Mouse (Mus musculus) 3T3-L1 (cell line): ENCODE results near the gene Tekt3.

Experiments used
- DNase-seq: peaks from one replicate; pipeline ENCODE4 v3.0.0-alpha.2; 2015; ENCODE audit warnings: low read depth, low spot score

The Tekt3 gene

DNA sequence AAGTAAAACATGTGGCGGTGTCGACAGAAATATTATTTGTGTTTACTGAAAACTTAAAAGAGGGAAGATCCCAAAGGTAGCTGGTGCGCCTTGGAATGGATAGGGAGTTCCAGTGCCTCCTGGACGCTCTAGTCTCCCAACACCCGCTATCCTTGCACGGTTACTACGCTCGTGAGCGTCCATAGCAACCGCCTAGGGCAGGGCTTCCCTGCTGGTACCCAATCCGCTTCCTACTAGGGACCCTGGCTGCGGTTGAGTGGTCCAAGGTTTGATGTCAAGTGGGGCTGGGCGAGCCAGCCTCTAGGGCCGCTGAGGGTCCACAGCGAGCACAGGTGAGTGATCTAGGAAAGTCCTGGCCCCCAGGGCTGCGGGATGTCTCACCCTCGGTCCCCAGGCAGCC is at the start of gene Tekt3:
Gene Tekt3, plus strand, starts transcription at position 209 of the 400 bp plus-strand sequence.
- no peak for DNase-seq

DNA sequence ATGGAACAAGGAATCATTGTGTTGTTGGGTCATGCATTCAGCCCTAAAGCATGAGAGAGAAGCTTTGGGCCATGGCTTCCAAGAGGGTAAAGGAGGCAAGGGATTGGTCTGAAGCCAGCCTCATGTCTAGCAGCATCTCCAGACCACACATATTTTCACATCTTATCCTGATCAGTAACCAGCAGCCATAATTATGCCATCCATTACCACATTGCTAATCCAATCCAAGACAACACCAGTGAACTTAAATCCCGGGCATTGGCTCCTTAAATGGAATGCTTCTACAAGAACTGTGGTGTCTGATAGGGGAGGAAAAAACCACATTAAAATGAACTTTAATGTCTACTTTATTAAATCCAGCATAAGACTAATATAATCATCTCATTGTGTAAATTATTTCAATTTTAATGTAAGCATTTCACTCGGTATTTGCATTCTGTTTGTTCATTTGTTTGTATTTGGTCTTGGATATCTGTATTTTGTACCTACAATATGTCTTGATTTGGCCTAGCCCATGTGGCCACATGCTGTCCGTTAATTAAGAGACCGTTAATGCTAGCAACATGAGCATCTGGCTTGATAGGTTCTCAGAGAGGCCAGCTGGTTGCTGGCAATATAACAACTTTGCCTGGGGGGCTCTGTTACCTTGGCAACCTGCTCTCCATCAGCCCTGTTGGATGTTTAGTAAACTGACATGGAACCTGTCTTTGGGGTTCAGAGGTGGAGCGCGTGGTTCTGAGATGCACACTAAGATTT is 43.9 kb upstream of the Tekt3 start:
- DNase-seq: no peak

DNA sequence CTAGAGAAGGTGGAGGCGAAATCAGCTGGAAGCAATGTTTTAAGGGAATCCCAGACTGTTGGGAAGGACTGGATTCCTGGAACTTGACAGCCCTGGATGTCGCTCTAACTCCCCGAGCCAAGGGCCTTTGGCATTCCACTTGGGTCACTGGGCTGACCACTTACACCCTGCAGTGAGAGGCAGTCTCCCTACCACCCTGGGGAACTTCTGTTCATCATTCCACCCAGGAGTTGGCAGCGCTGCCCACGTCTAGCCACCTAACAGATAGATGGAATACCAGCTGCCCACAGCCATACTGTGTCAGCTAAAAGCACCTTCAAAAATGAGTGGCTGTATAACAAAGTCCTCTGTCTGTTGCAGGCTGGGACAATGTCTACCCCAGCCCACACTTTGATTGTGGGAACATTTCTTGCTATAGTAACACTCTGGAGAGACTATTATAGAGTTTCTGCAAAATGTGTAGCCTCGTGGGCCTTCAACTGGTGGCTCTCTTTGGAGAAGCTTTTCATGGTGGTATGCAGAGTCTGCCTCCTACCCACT is 43.3 kb upstream of the Tekt3 start:
- DNase-seq: peak; percentile 23

DNA sequence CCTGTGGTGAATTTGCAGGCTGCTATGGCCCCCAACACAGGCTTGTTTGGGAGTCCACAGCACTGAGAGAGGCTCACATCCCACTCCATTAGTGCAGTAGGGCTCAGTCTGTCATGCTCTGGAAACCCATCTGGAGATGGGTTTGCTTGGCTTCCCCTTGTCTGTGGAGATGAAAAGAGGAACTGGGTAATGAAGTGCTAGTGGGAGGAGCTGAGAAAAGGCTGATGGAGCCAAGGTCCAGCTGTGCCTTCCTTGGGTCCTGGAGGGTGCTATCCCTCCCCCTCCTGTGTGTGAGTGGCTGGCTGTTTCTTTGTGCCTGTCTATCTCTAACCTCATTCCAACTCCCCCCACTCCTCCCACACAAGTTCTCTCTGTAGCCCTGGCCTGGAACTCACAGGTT is 40.8 kb upstream of the Tekt3 start:
- DNase-seq: peak; percentile 10

DNA sequence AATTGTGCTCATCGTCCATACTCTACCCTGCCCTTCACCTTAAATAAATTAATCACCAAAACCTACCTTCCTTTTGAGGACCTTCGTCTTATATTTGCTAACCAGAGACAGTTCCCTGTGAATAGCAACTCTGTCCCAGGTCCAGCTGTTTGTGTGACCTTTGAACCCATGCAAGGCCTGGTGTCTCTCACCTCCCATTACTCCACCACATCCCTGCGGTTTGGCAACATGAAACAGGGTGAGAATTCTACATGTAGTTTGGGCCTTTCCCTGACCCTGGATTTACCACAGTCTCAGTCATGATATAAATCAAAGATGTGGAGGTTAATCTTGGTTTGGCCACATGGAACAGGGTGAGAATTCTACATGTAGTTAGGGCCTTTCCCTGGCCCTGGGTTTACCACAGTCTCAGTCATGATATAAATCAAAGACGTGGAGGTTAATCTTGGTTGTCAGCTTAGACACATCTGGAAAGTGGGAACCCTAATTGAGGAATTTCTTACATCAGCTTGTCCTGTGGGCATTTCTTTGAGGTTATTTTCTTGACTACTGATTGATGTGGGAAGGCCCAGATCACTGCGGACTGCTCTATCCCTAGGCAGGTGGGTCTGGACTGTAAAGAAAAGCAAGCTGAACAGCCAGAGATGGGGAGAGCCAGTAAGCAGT is 40.2 kb upstream of the Tekt3 start:
- peak; percentile 66 for DNase-seq

DNA sequence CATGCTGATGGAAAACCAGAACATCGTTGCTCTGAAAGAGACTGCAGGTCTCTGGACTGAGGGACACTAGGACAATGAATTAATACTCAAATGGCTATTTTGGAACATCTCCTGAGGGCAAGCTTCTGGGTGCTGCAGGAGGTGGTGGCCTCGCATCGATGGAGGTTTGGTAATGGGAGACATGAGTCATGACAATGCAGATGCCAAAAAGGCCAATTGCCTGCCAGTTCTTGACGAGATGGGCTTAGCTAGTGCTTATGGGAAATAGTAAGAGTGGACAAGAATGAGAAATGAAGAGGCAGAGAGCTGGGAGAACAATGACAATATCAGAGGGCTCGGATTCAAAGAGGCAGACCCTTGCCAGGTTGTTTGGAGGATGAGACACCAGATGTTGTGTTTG is 38.0 kb upstream of the Tekt3 start:
- peak; percentile 76 for DNase-seq

DNA sequence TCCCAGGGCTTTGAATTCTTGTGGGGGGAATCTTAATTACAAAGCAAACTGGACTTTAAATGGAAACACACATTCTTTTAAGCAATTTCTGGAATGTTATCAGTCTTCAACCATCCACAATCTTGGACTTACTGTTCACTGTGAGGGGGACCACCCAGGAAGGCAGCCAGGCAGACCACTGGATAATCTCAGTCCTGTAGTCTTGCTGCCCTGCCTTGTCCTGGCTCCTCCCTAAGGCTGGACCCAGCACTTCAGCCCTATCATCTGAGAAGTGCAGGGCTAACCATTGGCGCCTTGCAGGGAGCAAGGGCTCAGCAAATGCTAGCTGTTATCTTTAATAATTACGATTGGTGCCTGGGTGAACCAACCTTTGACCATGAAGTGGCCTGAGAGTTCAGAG is 37.3 kb upstream of the Tekt3 start:
- no peak for DNase-seq

DNA sequence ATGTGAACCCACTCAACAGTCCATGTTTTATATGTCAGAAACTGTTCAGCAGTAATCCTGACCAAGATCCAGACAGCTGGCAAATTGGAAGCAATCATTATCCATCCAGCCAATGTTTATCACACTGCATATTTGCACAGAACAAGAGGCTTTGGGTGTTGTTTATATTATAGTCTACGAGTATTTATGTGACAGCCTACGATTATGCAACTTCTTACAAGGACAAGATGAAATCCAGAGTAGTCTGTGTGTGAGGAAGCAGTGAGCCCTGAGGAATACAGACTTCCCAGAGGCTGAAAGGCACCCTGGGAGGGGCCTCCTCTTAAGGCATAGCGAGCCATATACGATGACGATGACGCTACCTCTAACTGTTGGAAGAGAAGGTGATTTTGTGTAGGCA is 36.0 kb upstream of the Tekt3 start:
- no peak for DNase-seq

DNA sequence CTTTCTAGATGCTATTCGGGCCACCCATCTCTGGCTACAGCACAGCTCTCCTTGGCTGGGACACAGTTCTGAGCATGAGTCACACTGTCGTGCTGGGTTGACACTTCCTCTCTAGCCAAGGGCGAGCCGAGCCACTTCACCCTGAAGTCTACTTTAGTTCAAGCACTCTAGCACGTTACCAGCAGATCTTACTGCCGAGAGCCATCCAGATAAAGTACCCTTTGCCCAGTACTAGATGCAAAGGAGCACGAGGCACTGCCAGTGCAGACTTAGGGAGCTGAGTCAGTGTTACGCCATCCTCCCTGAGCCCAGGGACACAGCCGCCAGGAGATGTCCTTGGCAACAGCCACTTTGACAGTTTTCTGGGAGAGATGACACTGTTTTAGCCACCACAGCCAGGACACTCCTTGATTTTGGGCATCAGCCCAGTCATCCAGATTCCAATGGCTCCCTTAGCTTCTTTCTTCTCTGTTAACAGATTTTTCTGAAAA is 34.8 kb upstream of the Tekt3 start:
- peak; percentile 49 for DNase-seq

DNA sequence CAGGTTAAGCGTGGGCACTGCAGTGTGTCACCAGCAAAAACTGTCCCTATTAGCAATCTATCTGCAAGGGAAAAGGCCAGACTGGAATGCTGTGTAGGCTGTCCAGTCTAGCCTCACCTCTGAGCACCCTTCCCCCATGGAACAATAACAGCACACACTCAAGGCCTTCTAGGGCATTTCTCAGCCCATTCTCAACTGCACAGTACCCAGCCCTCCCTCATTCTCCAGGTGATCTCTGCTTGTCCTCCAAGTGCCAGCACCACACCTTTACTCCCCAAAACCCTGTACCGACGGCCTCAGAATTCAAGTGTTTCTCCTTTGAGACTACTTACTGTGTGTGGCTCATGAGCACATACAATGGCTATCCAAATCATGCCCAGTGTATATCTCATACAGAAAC is 33.3 kb upstream of the Tekt3 start:
- no peak for DNase-seq

DNA sequence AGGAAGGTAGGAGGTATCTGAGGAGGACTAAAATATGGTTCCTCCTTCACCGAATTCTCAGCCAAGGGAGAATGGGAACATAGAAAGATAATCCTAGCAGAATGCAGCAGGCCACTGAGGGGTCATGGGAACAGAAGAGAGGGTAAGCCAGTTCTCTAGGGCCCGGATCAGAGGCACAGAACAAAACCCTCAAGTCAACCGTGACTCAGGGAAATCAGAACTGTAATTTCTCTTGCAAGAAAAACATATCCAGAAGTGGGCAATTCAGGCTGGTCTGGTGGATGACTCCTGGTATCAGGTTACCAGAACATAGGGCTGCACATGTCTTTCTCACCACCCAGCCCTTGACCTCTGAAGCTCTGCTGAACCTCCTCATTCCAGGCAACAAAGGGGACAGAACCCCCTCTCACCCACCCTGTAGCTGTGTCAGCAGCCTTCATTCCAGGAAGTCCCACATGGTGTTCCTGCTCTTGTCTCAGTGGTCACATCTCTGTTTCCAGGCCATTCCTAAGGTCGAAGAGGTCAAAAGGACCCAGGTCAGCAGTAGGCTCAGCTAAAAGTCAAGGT is 32.2 kb upstream of the Tekt3 start:
- peak; percentile 49 for DNase-seq

DNA sequence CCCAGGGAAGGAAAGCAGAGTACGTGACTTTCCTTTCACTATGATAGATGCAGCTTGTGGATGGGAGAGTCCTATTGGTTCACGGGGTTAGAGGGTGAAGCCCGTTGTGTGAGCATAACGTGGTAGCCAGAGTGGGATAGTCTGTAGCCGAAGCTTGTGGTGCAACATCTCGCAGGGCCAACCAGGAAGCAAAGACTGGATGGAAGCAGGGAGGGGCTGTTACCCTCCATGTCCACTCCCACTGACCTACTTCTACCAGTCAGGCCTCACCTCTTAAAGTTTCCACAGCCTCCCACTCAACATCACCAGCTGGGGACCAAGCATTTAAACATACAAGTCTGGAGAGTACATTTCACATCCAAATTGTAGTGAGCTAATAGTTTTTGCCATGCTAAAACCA is 31.7 kb upstream of the Tekt3 start:
- DNase-seq: no peak

DNA sequence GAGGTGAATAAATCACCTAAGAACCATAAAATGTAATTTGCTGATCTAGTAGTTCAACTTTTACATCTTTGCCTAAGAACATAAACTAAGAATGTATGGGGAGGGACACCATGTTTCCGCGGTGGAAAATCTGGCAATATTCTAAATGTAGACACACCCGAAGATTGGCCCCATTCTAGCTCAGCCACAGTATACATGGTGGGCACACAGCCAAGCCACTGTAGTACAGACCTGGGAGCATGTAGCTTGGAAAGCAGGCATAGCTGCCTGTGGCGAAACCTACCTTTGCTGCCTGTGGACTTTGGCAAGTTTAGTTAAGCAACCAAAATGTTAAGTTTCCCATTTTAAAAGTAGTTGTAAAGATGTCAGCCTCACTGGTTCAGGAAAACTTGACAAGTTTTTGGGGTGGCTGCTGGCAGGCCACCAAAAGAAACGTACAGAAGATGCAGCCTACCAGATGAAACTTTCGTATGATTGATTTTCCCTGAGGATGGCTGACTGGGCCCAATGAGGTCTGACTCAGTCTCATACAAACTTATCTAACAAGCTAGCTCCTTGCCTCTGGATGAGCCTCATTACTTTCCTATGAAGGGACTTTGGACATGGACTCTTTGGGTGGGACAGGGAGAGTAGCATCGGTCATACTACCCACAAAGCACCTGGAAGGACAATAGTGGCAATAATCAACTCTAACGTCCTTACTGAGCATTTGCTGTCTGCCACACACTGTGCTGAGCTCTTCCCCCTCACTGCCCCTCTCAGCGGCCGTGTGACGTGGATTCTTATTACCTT is 25.8 kb upstream of the Tekt3 start:
- DNase-seq: peak; percentile 46

DNA sequence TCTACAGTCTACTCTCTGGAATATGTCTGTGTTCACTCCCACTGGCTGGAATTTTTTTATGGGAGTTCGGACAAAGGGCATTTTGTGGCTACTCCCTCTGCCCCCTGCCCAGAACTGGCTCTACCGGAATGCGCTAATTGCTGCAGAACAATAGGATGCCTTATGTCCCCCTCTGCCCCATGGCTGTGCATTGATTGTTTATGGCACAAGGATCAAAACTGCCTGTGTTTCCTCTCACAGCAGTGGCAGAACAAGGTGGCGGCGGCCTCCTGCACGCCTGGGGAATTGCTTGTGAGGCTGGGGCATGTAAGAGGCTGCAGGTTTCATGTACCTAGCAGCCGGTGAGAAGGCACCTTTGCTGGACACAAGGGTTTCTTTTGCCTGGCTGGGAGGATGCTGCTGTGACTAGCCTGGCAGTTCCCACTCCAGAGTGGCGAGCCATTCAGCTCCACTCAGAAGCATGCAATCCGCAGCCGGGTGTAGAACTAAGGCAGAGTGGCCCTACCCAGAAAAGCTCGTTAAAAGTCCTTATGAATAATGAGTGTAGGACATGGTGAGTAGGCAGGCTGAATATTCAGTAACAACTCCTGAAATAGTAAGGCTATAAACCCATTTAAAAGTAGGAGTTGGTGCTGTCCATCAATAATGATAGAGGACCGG is 21.3 kb upstream of the Tekt3 start:
- no peak for DNase-seq

DNA sequence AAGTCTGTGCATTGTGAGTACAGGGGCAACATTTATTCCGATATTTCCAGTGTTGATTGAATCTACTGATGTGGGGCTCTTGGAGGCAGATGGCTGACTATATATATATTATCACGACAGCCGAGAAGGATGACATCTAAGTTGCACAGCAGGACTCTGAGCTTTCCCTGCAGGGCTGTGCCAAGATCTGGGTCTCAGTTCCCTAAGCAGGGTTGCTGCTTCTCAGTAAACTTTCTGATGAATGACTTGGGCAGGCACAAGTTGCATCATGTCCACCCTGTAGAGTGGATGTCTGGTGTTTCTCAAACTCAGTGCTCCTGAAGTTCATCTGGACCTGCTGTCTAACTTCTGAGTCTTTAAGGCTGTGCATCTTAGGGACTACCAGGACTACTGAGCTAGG is 15.7 kb upstream of the Tekt3 start:
- DNase-seq: no peak

DNA sequence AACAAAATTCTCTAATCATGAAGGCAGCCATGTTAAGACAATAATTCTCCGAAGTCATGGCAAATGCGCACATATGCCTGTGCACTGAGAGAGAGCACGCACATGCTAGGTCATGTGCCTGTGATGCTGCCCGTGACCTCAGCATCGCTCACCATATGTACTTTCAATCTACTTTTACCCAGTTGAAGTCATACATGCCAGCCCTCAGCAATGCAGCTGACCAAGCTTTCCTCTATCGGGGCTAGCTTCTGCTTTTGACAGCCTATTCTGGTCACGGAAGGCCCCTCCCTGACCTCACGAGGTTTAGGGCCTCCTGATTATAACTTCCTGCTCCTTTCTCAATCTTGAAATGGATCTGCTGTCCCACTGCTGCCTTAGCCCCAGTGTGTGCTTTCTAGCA is 15.1 kb upstream of the Tekt3 start:
- no peak for DNase-seq

DNA sequence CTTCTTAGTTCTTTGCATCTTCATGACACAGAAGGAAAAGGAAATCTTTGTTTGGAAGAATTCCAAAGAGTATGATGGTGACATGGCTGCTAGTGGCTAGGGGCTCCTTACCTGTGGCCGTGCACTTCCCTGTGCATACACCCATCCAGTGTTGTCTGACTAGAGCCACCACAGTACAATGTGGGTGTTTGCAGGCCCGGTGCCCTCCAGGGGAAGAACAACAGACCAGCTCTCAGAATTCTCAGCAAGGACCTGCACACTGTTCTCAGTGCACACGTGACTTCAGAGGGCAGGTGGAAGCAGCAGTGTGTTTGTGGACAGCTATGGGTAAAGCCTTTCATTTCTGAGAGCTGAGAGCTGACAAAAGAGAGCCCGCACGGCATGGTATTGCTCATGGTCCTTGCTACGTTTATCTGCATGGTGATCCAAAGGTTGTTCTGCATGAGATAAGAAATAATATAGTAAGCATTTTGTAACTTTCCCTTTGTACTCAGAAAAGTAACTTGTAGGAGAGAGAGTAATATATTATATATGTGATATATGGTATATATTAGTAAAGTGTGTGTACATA is 11.0 kb upstream of the Tekt3 start:
- no peak for DNase-seq

DNA sequence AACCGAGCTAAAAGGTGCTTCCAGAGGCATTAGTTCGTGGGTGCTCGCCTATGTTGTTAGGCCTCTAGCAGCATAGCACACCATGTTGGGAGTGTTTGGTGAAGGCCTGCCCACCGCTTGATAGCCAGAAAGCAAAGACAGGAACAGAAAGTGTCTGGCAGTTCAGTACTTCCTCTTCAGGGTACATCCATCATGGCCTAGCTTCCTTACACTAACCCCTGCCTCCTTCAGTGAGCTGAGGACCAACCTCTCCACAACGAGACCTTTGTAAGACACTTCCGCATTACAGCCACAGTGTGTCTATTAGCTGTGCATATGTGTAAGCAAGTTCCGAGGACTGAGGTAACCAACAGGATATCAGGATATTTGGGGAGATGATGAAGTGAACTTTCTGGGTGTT is 10.4 kb upstream of the Tekt3 start:
- DNase-seq: no peak

DNA sequence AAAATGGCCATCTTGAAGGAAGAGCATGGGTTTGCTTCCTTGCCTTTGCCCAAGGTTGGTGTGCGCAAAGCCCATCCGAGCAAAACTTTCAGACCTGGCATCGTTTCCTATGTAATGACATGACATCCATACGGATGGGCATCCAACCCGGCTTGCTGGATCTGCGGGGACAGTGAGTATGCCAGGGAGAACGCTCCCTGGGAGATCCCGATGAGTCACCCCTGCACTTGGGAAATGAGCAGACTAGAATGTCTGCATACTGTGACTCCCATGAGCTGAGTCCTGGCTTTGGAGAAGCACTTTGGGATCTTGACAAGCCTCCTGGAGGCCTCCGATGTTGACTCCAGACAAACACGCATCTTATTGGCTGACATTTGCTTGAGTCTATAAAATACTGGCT is 9.5 kb upstream of the Tekt3 start:
- peak; percentile 69 for DNase-seq

DNA sequence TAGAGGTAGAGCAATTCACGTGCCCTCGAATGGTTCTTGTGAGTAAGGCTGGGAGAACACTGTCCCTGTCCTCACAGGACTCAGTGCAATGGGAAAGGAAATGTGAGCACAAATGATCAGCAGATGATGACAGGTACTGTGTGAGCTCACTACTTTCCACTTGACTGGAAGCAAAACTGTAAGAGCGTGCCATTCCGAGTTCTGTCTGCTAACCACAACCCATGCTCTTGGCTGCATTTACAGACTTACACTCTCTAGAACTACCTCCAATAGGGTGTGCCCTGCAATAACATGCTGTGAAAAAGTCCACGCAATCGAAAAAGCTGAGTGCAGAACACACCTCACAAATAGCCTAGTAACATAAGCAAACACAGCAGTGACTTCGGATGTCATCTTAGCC is 5.9 kb upstream of the Tekt3 start:
- DNase-seq: no peak

DNA sequence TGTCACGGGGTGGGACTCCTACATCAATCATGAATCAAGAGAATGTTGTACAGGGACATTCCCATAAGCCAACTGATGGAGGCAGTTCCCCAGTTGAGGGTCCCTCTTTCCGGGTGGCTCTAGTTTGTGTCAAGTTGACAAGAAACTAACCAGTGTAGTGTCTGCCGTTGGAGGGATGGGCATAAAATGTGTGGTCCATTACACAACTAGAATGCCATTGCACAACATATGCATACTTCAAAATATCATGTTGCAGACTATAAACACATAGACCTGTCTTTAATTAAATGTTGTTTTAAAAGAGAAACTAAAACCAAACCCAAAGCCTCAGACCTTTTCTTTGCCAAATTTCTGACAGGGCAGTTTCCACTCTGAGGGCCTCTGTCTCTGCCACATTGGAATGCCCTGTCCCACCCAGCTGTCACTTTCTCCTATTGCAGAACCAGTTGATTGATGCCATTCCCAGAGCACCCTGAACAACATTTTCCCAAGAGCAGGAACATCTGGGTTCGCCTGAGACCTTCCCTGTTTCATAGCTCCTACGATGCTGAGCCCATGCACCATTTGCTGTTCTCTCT is 3.0 kb upstream of the Tekt3 start:
- DNase-seq: peak; percentile 81
